Mouse (Mus musculus): Measurements from ENCODE around the gene Mad1l1.
A peak's percentile ranks its signal among the peaks of the same experiment; 100 is the strongest.

Mad1l1 gene

DNA sequence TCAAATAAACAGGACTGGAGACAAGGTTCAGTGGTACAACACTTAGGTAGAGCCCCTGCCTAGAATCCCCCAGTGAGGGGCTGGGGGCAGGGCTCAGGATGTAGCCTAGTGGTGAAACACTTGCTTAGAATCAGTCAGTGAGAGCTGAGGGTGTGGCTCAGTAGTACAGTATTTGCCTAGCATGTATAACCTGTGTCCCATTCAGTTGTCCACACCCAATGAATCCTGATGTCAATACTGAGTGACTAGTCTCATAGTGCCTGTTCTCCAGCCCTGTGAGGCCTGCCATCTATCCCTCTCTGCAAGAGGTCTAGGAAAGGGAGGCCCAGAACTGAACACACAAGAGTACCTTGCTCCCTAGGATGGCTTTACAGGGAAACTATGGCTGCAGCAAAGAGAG, 232.1 kb downstream of the Mad1l1 start:
- DNase-seq (ENCODE audit: low spot score): no peak

DNA sequence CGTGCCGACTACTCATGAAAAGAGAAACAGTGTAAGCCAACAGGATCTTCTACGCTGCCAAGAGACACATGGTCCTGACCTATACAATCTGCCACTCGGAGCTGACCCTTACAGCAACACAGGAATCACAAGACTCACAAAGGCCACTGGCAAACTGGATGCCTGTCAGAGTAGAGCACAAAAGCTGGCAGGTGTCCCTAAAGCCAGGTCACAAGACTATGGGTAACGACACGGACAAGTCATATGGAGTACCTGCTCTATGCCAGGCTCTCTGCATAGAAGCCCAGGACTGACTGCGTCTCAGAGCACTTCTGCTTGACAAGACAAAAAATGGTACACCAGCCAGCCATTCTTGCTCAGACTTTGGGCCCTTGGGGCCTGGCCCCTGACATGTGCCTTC, 234.1 kb downstream of the Mad1l1 start:
- DNase-seq (ENCODE audit: low spot score): no peak

DNA sequence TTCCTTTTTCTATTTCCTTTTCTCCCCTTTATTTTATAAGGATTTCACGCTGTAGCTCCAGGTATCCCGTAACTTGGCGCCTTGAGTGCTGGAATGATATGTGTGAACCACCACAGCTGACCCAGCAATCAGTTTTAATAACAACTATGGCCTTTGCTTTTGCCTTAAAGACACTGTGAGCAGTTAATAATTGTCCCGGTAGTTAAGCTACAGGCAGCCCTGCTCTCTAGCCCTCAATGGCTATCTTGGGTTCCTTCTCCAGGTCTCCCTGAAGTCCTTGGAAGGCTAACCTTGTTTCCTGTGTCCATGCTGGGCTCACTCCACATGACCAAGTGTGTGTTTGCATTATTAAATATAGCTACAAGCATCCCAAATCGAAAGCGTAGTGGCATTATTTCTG, 237.0 kb downstream of the Mad1l1 start:
- no peak for DNase-seq (ENCODE audit: low spot score)

DNA sequence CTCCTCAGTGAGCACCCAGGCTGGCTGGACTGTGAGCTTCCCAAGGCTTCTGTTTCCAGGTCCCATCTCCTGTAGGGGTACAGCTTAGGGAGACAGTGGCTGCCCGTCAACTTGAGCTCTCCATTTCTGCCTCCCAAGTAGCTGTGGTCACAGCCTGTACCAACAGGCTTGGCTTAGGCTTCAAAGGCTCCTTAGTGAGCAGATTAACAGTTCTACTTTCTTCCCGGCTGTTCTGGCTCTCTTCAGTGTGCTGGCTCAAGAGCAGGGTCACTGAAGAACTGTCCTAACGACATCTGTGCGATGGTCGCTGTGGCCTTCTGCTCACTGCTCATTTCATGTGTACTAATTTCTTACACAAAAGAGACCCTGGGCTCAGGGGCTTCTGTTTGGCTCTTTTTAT, 237.4 kb downstream of the Mad1l1 start:
- no peak for DNase-seq (ENCODE audit: low spot score)

DNA sequence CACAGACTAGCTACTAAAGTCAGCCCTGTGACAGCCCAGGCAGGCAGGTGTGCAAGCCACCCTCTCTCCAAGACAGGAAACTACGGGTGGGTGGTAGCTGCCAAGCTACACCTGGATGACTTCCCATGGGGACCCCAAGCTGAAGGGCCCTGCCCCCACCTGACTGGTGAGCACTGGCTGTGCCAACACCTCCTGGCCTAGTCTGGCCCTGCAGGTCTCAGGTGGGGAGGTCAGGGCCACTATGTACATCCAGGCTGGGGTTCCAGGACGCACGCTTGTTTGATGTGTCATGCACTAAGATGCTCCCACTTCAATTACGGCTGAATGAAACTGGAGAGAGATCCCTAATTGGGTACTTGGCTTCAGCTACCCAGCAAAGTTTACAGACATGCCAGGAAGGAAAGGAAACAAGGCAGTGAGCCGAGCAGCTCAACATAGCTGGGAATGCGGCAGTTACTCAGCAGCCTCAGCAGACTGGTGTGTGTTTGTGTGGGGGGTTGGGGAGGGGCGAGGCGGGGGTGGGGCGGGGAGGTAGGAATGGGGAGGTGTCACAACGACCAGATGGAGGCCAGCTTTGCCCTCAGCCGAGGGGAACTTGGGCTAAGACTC, 239.0 kb downstream of the Mad1l1 start:
- DNase-seq (ENCODE audit: low spot score): no peak

DNA sequence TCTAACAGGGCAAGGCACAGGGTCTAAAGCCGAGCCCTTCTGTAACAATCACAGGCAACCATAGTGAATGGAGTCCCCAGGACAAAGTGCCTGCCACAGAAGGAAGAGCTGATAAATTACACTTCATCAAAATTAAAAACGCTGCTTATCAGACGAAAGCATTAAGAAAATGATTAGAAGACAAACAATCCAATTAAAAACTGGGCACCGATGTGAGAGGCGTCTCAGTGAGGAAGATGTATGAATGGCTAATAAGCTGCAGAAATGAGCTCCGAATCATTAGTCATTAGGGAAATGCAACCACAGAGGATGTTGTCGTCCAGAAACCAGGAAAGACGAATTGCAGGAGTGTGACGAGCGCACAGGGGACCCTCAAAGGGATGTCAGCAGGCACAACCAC, 240.3 kb downstream of the Mad1l1 start:
- DNase-seq (ENCODE audit: low spot score): no peak

DNA sequence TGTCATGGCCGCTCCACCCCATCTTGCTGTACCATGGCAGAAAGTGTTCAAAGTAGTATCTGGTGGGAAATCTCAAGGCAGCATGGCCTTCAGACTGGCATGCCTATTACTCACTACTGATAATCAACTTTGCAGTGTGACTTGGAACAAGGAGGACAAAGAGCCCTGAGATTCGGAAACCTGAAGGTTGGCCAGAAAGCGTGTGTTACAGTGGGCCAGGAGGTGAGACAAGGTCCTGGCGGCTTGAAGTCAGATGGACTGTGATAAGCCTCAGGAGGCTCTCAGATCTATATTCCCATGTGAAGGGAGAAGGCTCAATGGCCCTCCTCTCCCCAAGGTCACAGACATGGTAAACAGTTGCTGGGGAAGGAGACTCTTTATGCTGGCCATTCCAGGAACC, 241.8 kb downstream of the Mad1l1 start:
- no peak for DNase-seq (ENCODE audit: low spot score)

DNA sequence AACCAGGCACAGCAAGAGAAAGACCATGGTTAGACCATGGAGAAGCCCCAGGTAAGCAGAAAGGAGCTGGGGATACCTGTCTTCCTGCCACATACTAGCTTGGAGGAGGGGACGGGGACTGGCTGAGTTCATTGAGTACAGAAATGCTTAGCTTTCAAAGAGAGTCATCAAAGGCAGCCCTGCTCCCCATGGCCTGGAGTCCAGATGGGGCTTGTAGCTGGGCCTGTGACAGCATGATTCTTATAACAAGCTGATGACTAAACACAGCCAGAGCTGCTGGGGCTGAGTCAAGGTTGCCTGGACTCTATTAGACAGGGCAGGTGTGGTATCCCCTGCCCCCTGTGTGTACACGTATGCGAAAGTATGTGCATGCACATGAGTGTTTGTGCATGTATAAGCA, 242.9 kb downstream of the Mad1l1 start:
- no peak for DNase-seq (ENCODE audit: low spot score)

DNA sequence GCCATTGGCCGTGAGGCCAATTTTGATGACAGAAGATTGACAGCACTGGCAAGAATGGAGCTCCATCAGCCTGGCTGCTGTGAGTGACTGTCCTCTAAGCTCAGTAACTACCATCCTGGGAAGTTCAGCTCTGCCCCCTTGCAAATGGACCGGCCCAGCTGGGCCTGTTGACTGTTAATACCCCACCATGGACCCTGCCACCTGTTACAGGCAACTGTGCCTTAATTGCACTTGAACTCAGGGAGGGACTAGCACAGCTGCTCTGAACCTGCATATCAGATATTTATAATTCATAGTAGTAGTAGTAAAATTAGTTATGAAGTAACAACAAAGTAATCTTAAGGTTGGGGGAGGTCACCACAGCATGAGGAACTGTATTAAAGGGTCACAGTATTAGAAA, 244.9 kb downstream of the Mad1l1 start:
- no peak for DNase-seq (ENCODE audit: low spot score)

DNA sequence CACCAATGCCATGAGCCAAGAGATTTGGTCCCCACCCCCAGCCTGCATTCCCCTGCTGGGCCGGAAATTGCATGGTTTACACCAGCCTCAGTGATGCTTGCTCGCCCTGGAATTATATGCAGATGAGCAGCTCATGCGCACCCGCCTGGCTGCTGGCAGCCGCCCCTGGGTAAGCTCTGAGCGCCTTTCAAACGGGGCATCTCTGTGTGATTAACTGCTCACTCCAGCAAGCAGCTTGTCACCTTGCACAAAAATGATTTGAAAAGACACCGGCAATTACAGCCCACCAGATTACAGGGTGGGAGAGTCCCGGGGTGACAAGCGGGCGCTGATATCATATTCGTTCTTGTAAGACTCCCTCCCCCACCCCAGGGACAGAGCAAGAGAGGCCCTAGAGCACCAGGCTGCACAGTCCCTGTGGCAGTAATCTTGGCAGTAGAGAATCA, 247.7 kb downstream of the Mad1l1 start:
- no peak for DNase-seq (ENCODE audit: low spot score)

DNA sequence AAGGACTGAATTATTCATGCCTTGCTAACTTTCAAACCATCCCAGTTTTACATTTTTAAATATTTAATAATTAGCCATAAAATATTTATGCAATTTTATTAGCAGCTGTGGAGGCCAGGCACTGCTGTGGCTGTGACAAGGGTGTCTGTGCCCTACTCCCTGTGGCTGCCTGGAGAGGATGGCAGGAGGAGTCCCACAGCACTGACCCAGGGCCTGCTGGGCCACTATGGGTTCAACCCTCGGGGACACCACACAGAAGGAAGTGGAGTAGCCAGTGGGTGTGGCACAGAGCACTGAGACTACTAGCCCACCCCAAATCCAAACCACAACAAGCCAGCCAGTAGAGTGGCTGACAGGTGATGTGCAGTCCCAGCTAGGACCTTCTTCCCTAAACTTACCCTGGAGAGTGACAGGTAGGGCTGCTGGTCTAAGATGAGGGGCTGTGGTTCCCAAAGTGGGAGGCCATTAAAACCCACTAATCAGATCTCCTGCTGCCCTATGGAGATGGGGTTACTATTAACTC, 248.1 kb downstream of the Mad1l1 start:
- DNase-seq (ENCODE audit: low spot score): no peak

DNA sequence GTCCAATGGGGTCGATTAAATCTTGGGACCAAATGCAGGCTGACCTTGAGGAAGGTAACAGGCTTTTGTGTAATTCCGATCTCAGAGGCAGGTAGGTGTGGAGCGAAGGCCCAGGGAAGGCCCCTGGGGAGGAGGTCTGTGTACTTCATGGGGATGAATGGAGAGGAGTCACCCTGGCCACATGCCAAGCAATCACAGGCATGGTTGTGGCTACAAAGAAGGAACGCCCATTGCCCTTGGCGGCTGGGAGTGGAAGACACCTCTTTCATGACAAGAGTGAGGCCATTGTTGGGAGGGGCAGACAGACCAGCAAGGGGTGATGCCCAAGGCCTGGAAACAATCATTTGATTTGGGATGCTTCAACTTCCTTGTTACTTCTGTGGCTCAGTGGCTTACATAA, 252.8 kb downstream of the Mad1l1 start:
- DNase-seq (ENCODE audit: low spot score): no peak

DNA sequence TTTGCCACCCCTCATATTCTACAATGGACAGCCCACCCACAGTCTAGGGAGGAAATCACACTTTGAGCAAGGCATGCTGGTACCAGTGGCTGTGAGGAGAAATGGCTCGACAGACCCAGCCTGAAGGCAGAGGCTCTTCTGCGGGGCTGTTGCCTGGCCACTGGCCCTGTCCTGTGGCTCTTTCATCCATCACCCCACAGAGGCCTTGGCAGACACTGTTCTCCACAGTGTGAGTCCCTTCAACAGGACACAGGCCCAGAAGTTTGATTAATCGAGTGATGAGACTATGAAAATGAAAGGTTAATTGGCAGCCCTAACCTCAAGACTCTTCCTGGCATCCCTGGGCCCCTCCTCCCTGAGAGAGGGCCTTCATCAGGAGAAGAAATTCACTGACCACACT, 253.3 kb downstream of the Mad1l1 start:
- DNase-seq (ENCODE audit: low spot score): no peak

DNA sequence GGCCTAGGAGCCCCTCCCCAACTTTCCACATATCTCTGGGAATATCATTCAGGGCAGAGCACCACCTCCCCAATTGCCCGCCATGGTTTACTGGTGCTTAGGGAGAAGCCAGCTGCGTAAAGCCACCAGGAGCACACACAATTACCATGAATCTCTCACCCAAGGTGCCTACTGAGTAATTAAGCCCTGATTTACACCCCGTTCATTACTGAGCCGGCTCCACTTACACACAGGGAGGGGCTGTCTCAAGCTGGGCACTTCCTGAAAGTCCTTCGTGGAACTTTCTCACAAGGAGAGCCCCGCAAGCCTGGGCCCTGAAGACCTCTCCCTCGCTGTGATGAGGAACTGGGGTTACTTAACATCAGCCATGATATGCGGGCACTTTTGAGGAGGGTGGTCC, 254.6 kb downstream of the Mad1l1 start:
- no peak for DNase-seq (ENCODE audit: low spot score)

DNA sequence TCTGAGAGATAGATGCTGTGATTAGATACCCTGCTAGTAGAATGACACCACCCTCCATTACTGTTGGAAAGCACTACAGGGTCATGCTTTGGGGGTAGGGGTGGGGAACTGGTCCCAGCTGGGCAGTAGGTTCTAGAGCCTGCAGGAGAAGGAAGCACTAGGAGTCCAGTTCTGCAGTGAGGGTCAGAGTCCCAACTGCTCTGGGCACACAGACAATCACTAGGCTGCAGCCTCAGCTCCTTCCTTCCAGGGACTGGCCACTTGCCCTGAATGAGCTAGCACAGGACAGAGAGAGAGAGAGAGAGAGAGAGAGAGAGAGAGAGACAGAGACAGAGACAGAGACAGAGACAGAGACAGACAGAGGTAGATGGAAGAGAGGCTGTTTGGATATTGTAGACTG, 255.1 kb downstream of the Mad1l1 start:
- no peak for DNase-seq (ENCODE audit: low spot score)

DNA sequence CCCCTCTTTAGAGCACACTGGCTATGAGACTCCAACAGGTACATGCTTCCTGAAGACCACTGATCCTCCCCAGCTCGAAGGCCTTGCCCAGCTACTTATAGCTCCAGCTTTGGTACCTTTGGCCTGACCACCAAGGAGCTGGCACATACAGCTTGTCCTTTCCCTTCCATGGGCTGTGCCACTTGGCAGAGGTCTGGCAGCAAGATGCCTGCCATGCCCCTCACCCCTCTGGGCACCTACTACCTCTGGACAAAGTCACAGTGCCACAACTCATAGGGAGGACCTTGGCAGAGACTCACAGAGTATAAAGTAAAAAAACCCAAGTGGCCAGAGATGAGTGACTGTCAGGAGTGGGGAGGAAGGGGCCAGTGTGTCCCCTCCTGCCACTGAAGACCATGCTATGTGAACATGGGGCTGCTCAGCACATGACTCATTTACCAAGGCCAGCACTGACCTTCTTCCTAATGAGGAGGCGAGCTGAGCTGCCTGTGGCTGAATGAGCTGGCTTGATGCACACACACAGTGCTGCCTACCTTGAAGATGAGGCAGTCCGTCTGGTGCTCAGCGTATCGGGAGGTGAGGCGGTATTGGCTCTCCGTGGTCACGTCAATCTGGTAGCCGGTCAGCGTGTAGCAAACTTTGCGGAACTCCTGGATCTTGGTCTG, 255.9 kb downstream of the Mad1l1 start:
- no peak for DNase-seq (ENCODE audit: low spot score)

DNA sequence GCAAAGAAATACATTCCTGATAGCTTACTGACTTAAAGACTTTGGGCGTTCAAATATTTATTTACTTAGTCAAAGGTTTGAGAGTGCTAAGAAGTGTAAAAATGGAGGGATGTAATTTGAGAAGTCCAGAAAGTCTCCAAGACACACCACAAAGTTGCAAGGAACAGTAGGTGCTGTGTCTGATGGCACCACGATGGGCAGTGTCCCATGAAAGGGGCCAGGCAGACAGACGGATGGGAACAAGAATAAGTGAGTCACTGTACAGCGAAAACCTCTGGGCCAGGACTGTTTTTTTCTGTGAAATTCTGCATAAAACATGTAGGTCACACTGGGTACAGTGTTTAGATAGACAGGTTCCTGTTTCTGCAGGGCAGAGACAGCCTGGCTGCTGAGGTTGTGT, 256.8 kb downstream of the Mad1l1 start:
- no peak for DNase-seq (ENCODE audit: low spot score)

DNA sequence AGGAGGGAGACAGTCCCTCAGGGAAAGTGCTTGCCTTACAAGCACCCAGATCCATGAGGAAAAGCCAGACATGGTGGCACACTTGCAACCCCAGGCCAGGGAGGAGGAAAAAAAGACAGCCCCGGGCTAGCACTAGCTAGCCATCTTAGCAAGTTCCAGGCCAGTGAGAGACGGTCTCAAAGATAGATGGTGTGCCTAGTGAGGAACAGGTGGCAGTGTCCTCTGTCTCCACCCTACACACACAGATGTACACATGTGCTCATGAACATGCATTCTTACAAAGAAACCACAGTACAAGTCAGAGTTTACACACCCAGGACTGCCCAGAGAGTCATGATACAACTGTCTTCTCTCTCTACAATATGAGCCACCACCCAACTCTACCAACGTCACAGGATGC, 258.5 kb downstream of the Mad1l1 start:
- no peak for DNase-seq (ENCODE audit: low spot score)

DNA sequence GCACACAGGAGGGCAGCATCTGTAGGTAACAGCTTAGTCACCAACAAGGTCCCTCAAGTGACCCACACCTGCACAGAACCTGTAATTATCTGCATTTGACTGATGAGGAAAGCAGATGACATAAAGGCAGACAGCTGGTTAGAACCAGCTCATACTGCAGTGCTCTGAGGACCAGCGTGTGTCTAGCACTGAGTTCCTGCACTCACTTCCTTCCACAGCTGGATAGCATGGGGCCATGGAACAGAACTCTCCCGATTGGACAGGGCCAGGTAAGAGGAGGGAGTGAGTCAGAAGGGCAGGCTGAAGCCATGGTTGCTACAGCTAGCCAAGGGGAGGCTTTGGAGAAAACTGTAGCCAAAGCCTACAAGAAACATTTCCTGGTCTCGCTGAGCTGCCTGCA, 259.0 kb downstream of the Mad1l1 start:
- no peak for DNase-seq (ENCODE audit: low spot score)

DNA sequence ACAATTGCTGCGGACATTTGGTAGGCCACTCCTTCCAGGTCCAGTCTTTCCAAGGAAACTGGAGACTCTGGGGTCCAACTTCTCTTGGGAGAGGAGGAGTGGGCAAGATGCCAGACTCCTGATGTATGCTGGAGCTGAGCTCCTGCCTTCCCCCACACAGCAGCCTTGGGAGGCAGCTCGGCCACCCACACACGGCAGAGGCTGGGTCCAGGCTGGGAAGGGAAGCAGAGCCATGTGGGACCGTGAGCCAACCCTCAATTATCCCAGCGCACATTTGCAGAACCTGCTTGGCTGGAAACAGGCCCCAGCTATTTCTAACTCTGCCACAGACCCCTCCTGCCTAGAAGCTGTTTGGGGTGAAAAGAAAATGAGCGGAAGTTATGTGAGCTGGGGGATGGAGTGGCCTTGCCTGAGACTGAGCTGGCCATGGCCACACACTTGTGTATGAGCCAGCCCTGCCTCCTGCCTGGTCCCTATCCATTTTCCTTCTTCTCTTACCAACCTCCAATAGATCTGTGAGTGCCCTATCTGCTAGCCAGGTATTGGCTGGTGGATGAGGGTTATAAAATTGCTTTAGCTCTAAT, 260.0 kb downstream of the Mad1l1 start:
- DNase-seq (ENCODE audit: low spot score): peak; percentile 76

DNA sequence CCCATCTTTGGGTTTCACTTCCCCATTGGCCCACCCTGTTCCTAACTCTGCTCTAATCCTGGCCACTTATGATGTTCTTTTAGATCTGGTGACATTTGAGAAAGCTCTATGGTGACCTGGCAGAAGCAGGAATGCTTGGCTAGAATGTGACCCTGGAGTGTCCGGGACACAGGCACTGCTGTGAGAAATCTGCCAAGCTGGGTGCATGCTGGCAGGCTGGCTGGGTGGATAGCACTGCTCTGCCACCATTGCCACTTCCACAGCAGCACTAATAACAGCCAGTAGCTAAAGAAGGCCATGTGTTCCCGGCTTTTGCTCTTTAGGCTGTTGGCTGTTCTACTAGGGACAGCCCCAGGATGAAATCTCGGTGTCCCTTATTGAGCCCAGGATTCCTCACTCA, 265.1 kb downstream of the Mad1l1 start:
- no peak for DNase-seq (ENCODE audit: low spot score)

DNA sequence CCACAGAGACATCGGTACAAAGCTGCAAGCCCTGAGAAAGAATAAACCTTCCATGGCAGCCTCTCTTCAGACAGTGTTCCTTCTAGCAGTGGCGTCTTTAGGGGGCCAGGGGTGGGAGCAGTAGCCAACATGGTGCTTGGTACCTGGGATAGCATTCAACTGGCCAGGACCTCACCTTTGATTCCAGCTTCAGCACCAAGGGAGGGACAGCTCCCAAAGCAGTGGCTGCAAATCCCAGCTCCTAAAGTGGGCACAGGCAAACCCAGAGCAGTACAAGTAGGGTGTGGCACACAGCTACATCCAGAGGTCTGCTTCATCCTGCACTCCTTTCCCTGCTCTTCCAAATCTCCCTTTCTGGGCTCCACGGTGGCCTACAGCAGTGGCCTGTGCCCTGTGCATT, 265.9 kb downstream of the Mad1l1 start:
- DNase-seq (ENCODE audit: low spot score): no peak

DNA sequence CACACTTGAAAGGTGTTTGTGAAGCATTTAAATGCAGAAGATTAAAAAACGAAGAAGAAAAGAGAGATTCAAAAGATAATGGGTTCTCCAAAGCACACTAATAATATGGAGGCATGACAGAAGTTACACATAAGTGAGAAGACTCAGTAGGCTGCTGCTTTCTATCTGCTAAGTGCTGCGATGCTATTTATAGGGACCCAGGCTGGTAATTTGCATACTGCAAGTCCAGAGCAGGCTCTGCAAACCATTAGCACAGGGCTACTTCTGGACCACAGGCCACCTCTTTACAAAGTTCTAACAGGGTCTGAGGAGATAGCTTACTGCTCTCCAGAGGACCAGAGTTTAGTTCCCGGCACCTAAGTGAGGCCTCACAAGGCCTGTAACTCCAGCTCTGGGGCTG, 267.7 kb downstream of the Mad1l1 start:
- DNase-seq (ENCODE audit: low spot score): no peak

DNA sequence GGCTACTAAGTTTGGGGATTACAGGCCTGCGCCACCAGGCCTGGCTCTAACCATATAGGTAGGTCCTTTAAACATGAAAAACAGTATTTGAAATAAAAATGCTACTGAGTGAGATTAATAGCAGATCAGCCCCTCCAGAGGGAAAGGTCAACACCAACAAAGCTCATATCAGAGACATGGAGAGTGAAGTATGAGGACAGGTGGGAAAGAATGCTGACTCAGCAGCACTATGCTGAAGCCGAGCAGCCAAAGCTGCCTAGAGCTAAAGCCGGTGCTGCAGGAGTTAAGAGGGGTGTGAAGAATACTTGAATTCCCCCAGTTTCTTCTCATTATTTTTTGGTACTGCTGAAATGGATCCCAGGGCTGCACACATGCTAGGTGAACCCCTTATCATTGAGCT, 268.9 kb downstream of the Mad1l1 start:
- no peak for DNase-seq (ENCODE audit: low spot score)

Measured in layer of hippocampus, adult 11-12 months (tissue).